Mouse (Mus musculus): ENCODE data around the gene Icam1.

DNA sequence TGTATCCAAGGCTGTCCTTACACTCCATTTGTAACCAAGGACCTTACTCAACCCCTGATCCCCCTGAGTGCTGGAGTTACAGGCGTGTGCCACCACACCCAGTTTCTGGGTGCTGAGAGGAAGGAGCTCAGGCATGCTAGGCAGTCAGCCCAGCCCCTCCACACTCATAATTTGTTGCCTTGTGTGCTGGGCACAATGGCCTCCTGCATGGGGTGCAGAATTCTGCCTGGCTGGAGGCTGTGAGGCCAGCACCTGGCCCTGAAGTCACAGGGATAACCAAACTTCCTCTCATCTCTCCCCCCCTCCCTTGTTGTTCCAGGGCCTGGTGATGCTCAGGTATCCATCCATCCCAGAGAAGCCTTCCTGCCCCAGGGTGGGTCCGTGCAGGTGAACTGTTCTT, 2.8 kb downstream of the Icam1 start:
- no peak for TF ChIP-seq CTCF (IDR thresholded peaks at IDR 0.05; ENCODE audit: borderline replicate concordance, insufficient read depth, low read length)
- no peak for TF ChIP-seq POLR2A (IDR thresholded peaks at IDR 0.05; ENCODE audit: low read depth, low read length)
